Mouse (Mus musculus) cerebellum, adult 9-11 months (tissue): ENCODE data around the gene Sinhcaf.
"Not testable (repeated sequence)": the region's sequence is repeated elsewhere in the genome, so short reads cannot be mapped to it uniquely, and the experiment has no call there.

Source experiments
- DNase-seq: peaks from one replicate; pipeline ENCODE4 v3.0.0; 2022

Gene Sinhcaf

DNA sequence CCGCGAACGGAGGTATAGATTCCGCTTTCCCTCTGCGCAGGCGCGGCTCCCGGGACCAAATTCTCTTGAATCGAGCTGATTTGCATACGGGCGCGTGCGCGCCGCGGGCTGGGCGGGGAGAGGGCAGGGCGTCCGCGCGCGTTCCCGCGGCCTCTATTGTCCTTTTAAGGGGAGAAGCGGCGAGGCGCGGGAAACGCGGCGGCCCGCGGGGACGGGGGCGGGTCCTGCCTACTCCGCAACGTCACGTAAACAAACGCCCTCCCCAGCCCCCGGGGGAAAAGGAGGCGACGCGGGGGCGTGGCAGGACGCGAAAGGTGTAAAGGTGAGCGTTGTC is at the start of gene Sinhcaf:
Sinhcaf (minus strand) TSS at position 59 of the 334 bp plus-strand sequence.
- DNase-seq = peak; percentile 97

DNA sequence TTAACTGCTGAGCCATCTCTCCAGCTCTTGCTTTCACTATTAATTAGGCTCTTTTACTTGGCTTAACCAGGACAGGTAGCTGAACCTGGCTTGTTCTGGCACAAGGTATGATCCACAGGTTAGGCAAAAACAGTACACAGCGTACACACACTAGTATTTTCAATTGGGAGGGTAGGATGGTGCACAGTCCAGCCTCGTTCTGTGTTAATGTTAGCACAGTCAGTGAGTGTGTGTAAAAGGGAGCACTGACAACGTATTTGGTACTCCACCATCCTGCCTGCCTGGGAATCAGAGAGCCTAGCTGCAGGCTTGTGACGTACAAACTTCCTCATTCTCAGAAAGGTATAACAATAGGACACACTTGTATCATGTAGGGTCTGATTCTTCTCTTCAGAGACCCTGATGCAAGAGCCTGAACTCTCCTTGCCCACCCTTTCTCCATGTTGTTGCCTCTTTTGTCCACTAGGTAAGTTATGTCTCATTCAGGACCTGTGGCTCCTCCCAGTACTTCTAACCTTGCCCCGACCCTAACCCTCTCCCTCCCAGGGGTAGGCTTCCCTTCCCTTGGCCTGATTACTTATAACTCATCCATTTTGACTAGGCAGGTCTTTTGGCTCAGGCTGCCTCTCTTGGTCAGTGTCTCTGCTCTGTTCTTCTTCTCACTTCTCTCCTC is 48.2 kb upstream of the Sinhcaf start:
- no peak for DNase-seq

DNA sequence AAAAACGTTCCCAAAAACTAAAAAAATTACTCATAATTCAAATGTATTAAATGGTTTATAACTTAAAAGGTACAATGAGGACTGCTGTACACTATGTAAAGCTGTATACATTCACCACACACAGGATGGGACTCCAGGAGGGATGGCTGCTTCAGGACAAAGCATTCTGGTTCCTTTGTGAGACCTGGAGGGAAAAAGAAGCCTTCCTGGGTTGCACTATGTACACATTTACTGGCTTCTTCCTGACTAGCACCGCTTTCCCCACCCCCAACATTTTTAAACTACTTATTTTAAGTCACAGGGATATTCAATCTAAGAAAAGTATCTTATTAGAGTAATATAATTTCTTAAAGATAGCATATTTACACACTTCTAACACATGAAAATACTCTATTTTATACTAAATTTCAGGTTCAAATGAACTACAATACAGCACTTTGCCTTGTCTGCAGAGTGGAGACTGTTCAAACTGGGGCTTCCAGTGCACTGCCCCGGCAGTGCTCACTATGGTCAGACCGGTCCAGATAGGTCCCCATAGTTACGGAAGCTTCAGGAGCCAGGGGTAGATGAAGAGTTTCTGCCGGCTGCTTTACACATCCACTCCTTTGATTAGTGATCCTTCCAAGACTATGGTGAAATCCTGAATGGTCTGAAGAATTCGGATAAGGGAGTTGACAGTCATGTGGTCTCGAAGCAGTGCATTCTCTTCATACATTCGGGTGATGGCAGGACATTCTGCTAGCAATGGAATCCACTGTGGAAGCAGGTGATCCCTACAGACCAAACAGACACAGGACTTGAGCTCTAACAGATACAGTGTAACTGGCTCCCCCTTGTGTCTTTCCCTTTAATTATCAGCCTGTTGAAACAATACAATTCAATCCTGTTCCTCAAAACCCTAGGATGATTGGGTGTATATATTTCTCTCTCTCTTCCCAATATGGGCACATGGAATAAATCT is 47.1 kb upstream of the Sinhcaf start:
- DNase-seq = no peak

DNA sequence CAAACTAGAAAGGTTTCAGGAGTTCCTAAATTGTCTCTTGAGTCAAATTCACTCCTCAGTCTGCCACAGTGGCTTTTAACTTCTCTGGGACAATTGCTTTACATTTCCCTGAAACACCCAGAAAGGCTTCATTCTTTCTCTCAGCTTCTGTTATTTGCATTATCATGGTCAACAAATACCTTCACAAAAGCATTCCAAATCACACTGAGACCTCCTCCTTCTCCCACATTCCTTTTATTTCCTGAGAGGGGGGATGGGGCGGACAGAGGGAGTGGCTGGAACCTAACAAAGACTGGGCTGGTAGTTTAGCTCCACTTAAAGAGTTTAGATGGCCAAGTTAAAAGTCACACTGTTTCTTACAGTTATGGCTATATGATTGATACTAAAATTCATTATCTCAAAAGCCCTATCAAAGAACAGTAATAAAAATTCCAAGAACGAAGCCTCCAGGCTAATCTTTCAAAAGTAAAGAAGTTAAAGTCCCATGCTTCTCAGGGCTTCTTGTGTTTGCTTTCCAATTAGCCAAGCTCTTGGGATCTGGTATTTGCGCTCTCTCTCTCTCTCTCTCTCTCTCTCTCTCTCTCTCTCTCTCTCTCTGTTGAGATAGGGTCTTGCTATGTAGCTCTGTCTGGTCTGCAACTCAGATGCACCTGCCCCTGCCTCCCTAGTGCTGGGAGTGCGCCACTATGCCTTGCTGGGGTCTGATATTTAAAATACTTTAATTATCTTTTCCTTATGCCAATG is 46.3 kb upstream of the Sinhcaf start:
- DNase-seq = no peak

DNA sequence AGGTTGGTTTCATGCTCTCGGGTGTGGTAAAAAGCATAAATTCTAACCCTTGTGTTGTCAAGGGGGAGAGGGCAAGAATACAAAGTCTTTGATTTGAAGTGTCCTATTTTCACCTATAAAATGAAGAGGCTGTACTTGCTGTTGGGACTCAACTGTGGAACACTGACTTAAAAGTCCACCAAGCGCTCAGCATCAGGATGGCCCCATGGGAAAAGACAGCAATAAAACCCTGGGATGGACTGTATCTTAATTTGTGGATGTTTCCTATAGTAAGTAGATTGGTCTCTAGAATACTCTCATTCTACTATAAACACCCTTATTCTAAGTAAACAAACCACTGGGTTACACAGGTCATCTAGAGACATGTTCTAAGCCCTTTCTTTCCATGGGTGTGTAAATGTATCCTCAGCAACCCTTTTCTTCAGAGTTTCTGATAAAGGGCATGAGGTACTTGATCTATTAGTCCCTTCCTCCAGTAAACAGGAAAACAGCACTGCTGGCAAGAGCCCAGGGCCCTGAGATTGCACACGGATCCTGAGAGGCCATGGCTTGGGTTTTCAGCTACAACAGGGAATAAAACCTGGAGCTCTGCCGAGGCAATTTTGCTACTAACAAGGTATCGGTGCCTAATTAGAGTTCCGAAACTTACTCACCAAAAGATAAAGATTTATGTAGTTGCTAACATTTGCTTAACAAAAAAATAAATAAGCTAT is 45.5 kb upstream of the Sinhcaf start:
- DNase-seq = no peak

DNA sequence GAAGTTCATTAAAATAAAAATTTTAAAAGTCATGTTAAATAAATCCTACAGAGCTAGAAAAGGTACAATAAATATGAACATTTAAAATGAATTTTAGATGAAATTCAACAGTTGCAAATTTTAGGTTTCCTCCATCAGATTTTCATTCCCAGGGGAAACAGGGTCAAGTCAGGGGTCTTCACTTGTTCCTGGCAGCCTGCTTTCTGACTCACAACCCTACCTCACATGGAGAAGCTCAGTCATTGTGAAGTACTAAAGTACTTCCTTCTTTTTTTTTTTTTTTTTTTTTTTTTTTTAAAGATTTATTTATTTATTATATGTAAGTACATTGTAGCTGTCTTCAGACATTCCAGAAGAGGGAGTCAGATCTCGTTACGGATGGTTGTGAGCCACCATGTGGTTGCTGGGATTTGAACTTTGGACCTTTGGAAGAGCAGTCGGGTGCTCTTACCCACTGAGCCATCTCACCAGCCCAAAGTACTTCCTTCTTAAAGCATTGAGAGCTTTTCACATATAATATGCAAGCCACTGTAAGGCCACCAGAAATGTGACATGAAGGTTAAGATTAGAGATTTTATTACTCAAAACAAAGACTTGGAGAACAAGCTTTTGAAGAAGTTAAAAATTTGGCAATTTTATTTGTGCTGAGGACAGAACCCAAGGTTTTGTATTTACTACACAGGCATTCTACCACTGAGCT is 43.7 kb upstream of the Sinhcaf start:
- DNase-seq = not testable (repeated sequence)

DNA sequence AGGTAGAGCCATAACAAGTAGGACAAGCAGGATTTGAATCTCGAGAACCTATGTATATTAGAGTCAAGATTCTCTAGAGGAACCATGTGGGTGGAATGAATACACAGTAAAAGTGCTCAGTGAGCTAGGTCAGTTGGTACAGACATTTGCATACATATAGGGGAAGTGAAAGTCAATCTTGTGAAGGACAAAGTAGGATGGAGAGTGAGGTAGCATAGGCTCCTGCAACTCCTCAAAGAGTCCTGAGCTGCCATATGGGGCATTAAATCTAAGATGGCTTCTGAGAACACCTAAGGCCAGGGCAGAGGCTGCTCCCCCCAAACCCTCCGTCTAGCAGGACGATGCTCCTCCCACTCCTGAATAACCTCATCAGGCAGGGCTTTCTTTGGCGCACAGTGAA is 39.7 kb upstream of the Sinhcaf start:
- no peak for DNase-seq

DNA sequence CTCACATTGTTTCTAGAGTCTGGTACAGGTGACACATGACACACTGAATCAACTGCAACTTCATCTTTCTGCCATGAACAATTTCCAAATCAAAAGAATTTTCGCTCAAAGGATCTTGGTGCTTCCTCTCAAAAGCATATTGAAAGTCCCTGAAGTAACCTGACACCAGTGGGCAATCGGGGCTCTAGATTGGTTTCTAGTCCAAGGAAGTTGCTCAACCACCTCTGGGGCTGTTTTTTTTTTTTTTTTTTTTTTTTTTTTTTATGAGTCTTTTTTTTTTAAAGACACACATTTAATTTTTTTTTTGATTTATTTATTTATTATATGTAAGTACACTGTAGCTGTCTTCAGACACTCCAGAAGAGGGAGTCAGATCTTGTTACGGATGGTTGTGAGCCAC is 34.2 kb upstream of the Sinhcaf start:
- DNase-seq = no peak

DNA sequence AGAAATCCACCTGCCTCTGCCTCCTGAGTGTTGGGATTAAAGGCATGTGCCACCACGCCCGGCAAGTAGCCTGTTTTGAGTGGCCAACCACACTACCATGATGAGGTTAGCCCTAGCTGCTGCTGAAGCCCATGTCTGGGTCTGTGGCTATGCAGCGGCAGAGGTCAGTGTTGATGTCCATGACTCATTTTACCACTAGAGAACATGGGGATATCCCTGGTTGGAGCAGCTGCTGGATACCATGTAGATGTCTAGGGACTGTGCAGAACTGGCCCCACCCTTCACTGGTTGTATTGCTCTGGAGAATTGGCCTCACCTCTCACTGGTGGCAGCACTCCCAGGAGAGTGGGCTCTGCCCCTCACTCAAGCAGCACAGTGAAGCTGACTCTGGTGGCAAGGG is 28.8 kb upstream of the Sinhcaf start:
- no peak for DNase-seq

DNA sequence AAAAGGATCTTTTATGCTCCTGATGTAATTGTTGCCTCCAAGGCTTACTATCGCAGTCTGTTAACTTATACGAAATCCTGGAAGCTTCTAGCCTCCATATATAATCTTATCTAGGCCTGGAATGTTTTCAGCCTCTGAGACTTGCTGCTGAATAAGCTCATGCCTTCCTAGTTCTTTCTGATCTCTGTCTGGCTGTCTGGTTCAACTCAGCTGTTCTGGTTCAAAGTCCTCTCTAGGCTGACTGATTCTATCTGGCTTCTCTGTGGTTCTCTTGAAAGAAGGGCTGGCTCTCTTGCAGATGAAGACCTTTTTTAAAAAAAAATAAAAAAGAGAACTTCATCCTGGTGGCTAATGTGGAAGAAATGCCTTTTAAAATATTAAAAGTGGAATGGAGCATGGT is 26.6 kb upstream of the Sinhcaf start:
- no peak for DNase-seq

DNA sequence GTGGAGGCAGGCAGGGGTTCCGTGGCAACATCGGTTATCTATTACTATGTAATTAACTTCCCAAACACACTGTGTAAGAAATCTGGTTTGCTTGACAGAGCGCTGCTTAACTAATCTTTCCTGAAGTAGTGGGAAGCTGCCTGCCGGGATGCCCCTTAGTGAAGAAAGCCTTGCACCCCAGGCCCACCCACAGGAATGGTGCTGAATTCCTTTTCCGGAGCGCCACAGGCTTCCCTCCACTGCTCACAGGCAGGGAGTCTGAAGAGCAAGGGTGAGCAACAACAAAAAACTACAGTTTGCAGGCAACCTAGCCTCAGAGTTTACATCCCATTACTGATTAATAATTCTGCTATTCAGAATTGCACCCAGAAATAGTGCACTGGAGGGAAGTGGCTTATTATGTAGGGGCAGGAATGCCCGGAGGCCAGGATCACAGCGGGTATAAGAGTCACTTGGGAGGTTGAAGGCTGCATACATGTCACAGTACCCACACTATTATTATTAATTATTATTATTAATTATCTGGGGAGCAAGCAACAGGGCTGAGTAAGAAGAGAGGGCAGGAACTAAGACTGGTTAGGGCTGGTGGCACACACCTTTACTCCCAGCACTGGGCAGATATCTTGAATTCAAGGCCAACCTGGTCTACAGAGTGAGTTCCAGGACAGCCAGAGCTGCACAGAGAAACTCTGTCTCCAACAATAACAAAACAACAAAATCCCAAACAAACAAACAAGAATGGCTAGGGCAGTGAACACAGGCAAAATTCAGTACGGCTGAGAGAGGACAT is 26.0 kb upstream of the Sinhcaf start:
- no peak for DNase-seq

DNA sequence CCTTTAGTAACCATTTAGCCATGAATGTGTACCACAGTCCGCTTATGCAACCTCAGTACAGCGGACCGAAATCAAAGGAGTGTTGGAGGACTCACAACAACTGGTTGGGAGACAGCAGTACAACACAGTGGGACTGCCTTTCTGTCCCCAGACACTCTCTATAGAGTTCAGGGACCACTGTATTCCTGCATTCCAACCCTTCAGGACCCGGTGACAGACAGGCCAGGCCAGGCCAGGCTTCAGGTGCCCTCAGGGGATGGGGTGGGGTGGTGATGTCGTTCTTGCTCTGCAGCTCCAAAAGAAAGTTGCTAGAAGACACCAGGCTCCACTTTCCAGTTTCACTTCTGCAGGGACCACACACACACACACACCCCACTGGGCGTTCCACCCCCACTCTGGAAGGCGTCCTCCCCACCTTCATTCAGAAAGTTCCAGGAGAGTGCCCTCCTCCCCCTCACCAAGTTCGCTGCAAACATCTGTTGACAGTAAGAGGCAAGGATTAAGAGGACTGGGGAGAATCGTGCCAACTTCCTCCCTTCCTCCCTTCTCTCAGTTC is 25.2 kb upstream of the Sinhcaf start:
- DNase-seq = no peak

DNA sequence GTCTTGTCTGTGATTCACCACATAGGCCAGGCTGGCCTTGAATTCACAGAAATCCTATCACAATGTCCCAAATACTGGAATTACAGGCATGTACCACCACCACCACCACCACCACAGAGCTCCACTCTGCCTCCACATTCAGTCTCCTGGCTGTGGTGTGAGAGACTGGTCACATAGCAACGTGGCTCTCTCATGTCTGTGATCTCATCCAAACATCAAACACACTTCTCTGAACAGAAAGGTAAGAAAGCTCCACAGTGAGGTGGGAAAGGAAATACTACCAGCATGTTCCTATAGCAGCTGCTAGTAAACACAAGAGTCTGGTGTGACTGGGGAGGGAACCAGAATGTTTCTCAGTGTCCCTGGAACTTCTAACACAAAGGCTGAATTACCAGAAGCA is 15.0 kb upstream of the Sinhcaf start:
- DNase-seq = no peak

DNA sequence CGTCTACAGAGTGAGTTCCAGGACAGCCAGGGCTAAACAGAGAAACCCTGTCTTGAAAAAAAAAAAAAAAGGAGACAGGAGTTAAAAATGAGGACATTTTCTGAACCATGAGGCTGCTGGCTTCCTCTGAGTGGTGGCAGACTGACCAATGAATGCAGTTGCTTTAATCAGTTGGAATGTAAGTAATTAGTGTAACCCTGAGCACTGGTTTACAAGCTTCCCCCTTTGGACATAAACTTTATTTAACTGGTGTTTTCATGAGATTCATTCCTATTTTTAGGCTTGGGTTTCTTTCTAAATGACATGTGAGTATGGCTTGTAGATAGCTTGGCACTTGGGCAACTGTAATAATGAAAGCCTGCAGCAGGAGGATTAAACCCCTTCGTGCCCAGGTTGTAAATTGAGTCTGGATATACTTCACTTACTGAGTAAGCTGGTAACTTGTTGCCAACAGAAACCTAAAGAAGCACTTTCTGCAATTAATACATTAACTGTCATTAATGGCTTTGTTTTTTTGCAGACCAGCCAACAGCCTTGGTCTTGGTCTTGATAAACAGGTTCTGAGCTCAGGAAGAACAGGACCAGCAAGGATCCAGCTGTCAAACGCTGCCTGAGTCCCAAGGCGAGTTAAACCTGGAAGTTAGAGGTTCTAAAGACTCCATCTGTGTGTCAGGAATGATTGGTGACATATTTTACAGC is 13.4 kb upstream of the Sinhcaf start:
- DNase-seq = no peak

DNA sequence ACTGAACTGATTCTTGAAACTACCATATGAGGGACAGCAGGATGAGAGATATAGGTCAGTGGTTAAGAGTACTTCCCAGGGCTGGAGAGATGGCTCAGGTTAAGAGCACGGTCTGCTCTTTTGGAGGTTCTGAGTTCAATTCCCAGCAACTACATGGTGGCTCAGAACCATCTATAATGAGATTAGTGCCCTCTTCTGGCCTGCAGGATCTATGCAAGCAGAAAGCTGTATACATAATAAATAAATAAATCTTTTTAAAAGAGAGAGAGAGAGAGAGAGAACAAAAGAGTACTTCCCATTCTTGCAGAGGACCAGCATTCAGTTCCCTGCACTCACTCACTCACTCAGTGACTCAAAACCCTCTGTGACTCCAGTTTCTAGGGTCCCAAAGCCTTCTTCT is 12.4 kb upstream of the Sinhcaf start:
- DNase-seq = no peak

DNA sequence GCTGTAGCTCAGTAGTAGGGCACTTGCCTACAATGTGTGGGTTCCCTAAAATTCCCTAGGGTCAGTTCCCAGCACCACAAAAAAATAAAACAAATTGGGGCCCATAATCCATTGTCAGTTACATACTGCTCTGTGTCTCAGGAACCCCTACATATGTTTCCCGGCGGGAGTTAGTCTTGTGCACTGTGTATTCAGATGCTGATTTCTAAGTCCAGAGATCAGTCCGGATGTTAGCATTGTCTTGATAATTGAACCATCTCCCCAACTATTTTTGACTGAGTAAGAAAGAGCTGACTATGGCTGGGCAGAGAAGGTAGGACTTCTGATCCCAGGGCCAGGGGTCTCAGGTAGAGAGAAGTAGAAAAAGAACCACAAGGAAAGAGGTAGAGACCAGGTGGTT is 10.8 kb upstream of the Sinhcaf start:
- no peak for DNase-seq

DNA sequence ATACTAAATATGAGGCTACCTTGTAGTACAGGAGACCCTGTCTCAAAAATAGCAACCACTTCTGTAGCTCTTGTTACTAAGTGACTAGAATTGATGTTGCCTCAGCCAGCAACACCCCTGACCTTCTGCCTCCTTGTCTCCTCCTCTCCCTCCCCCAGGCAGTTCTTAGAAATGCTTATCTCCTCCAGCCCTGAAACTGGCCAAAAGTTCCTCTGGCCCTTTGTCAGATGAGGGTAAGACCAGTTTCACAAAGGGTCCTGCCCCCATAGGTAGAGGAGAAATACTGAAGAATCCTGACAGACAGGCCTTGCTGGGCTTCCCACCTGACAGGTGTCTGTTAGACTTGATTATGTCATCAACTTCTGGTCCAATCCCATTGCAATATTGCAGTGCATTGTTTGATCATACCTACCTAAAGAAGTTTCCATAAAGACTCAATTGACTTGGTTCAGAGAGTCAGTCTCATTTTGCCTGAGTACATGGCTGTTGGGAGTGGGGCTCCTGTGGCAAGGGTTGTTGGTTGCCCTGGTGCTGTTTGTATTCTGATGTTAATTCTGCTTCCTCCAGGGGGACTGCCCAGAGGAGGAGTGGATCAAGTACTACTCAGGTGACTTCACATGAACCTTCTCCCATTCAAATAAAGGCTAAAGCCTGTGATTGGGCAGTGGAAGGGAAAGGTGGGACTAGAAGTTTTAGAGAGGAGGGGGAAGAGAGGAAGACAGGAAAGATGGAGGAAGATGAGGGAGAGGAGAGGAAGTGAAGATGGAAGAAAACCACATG is 9.6 kb upstream of the Sinhcaf start:
- DNase-seq = no peak

DNA sequence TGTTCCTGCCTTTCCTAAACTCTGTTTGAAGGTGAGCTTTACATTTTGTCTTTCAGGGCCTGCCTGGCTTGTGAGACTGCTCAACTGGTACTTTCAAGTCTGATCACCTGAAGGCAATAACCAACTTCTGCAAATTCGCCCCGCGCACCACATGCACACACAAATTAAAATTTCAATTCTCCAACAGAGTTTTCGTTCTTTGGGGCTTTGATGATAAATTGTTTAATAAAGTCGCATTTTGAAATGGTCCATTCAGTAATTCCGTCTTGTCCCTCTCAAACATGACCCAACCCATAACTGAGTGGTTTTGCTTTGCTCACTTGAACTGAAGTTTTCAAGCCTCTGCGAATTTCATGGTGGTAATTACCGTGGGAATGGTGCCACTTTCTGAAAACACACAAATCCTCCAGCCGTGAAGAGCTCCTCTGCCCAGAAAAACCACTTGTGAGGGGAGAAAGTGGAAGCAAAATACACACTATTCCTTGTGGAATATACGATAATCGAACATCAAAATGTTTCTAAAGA is 676 bp upstream of the Sinhcaf start:
- no peak for DNase-seq
